Mouse (Mus musculus) left cerebral cortex, adult 2 months (tissue): ENCODE measurements around the gene Mtif2. TPM values are rescaled to one million over a fixed set of nuclear protein-coding genes. Genes with fewer than 3 reads are reported as not detected.
A peak's percentile ranks its signal among the peaks of the same experiment; 100 is the strongest.

ENCODE experiments used
- DNase-seq, 2 experiments: peaks; one replicate each; pipeline ENCODE4 v3.0.0; 2021 to 2022; ENCODE audit warnings: low spot score in 2 of 2, mixed read lengths in 1 of 2; ENCODE audit errors: extremely low spot score in 1 of 2
- H3K27ac ChIP-seq: fragments of 200-600 bp; 2 replicates; pipeline ENCODE4 v1.8.1; 2022
- H3K4me3 ChIP-seq: fragments of 200-600 bp; 2 replicates; pipeline ENCODE4 v1.8.1; 2022
- CTCF ChIP-seq: fragments of 200-600 bp; IDR thresholded peaks from 2 replicates; pipeline ENCODE4 v1.8.1; 2022; ENCODE audit warnings: antibody characterized with exemption, mild to moderate bottlenecking, moderate library complexity
- intact Hi-C: fragments of 180-260 bp; cut with DNase I; formaldehyde crosslinking; loops from one replicate; pipeline ENCODE4 v1.15.1; 2025
- total RNA-seq, 2 experiments: library from RNA; stranded (reverse); gene quantifications; 2 replicates each; pipeline ENCODE4 v1.2.3; 2021

Mtif2 gene
- total RNA-seq, 2 experiments from 2014 or later: 31.6 to 34.2 TPM

GRCm38 (mm10) chr11:29571536-29571935 is 45.3 kb downstream of the Mtif2 start:
- Histone ChIP-seq H3K4me3 (no peak overlapping the region), H3K27ac (no peak overlapping the region)
- TF ChIP-seq CTCF: no peak
- intact Hi-C loops: no loop called here
- no peak for DNase-seq

DNA sequence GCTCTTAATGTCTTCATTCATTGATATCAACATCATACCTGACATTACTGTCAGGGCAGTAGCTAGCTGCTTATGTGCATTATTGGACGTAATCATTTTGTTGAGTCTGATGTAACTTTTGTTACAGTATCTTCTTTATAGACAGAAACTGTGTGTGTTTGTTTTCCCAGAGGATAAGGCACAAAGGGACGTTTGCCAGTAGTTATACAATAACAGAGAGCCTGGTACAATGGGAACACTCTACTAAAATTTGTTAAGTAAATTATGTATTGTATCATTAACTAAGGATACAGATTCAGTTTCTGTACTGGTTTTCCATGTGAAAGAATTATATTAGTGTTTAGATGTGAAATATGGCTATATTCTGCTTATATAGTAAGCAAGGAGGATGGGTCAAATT is 46.4 kb downstream of the Mtif2 start:
- no peak for DNase-seq
- no peak for TF ChIP-seq CTCF
- intact Hi-C loops: no loop called here

DNA sequence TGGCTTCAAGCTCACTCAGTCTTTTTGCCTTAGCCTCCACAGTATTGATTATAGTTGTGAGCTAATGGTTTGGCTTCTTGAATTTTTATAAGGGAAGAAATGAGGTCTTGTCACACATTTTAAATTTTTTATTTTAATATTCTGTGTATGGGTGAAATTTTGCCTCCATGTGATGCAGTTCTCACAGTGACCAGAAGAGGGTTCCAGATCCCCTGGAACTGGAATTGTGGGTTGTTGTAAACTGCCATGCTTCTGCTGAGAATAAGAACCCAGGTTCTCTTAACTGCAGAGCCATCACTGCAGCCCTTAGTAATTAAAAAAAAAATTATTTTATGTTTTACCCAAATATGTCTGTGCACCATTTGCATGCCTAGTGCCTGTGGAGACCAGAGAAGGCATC is 53.4 kb downstream of the Mtif2 start:
- no peak for DNase-seq
- TF ChIP-seq CTCF: peak; percentile 64
- no peak overlapping the region for H3K4me3 ChIP-seq
- intact Hi-C loops: no loop called here
- H3K27ac ChIP-seq: no peak overlapping the region

More for the DNA sequence above, 46.4 kb downstream of the Mtif2 start:
- no peak overlapping the region for H3K27ac ChIP-seq
- H3K4me3 ChIP-seq: no peak overlapping the region

Other genes with a start within 250 kb of the Mtif2 start
- 10 to 100 TPM; 61.9 to 67.6 TPM for gene Ccdc88a, start 152.8 kb upstream of the Mtif2 start, total RNA-seq
- 1 to 10 TPM; 2.9 to 4.1 TPM for gene Prorsd1, start 11.4 kb upstream of the Mtif2 start, total RNA-seq
- gene Clhc1, start 21.5 kb downstream of the Mtif2 start, total RNA-seq: under 1 TPM in 1 of 2 experiments, not detected in 1; 0.21 TPM
- 100 to 1,000 TPM; 427 to 468 TPM for gene Rps27a, start 21.7 kb downstream of the Mtif2 start, total RNA-seq
- gene Rtn4, start 166.5 kb downstream of the Mtif2 start, total RNA-seq: 100 to 1,000 TPM; 607 to 709 TPM